Mouse (Mus musculus) heart, embryonic 11.5 days (tissue): ENCODE measurements at regions not wholly inside any gene's neighbourhood (a gene's known extent, or its start where the extent isn't known, plus 50 kb on each side); places are given as distances from the start of the nearest gene placed in this dataset.

Source experiments
- ATAC-seq: fragments of 200-750 bp; cut with Nextera tagmentation; replicated peaks from 2 replicates; pipeline ENCODE4 v1.8.0; 2017; ENCODE audit warnings: moderate library complexity; ENCODE audit not compliant: insufficient number of reproducible peaks, low FRiP score, low TSS enrichment
- H3K27ac ChIP-seq: fragments of 300-500 bp; sonication (generic); 2 replicates; pipeline ENCODE4 v1.5.1; 2014; ENCODE audit warnings: mild to moderate bottlenecking, low read depth, low read length
- H3K27me3 ChIP-seq: fragments of 300-500 bp; sonication (generic); 2 replicates; pipeline ENCODE4 v1.6.1; 2014; ENCODE audit warnings: mild to moderate bottlenecking, low read length, mixed read lengths; ENCODE audit not compliant: control insufficient read depth, insufficient read depth
- H3K36me3 ChIP-seq: fragments of 300-500 bp; sonication (generic); 2 replicates; pipeline ENCODE4 v1.6.1; 2014; ENCODE audit warnings: mild to moderate bottlenecking, low read length, moderate library complexity, mixed read lengths; ENCODE audit not compliant: control insufficient read depth, insufficient read depth
- H3K4me1 ChIP-seq: fragments of 300-500 bp; sonication (generic); 2 replicates; pipeline ENCODE4 v1.6.1; 2014; ENCODE audit warnings: low read length; ENCODE audit not compliant: control insufficient read depth, insufficient read depth
- H3K4me2 ChIP-seq: fragments of 300-500 bp; sonication (generic); 2 replicates; pipeline ENCODE4 v1.6.1; 2014; ENCODE audit warnings: mild to moderate bottlenecking, moderate library complexity
- H3K4me3 ChIP-seq: fragments of 300-500 bp; sonication (generic); 2 replicates; pipeline ENCODE4 v1.5.1; 2014; ENCODE audit warnings: low read depth, low read length
- H3K9ac ChIP-seq: fragments of 300-500 bp; sonication (generic); 2 replicates; pipeline ENCODE4 v1.6.1; 2014; ENCODE audit warnings: mild to moderate bottlenecking, low read depth, low read length, moderate library complexity
- H3K9me3 ChIP-seq: fragments of 300-500 bp; sonication (generic); replicated peaks from 2 replicates; pipeline ENCODE4 v1.6.1; 2016; ENCODE audit warnings: low read length; ENCODE audit not compliant: control insufficient read depth
- WGBS: fragments of 180-500 bp; shearing (Covaris S2); extraction: QIAGEN DNeasy Blood & Tissue Kit; methylation state at CpG from one replicate; pipeline ENCODE4 v1.1.7; 2014; ENCODE audit not compliant: insufficient replicate concordance; 5-methylcytosine and 5-hydroxymethylcytosine counted together

DNA sequence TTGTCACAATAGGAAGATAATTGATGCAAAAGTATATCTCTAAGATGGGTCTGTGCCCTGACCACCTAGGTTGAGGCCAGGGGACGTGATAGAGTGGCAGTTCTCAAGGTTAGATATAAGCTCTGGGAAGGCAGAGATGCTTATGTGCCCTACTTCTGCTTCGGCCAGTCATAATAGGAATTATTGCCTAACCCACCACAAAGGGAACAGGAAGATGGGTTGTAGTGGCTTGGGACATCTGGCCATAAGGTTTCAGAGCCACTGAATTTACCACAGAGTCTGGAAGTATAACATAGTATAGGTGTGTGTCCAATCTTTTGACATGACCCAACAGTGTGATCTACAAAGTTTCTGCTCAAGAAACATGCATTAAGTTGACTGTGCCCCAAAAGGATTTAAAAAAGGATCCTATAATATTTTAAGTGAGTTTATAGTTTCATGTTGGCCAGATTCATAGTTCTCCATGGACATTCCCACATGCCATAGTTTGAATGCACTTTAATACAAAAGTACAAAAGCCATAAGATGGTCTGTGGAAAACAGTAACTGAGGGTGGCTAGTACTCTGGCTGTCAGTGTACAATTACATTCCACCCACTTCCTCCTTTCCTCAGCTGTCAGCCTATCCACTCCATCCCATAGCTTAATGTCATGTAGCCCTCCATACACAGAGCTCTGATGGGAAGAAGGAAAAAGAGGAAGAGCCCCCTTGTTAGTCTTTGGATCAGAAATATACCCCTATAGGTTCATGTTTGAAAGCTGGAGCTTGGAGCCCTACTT, 508.3 kb downstream of the Insc start:
- no peak overlapping the region for H3K4me2 ChIP-seq
- H3K27ac ChIP-seq: no peak overlapping the region
- no peaks in the 10 kb centered on the region for H3K9me3 ChIP-seq
- no peaks in the 10 kb centered on the region for H3K36me3 ChIP-seq
- no peak for ATAC-seq
- no peak overlapping the region for H3K9ac ChIP-seq
- no peaks in the 10 kb centered on the region; the same call in 1 of the 2 replicates for H3K4me1 ChIP-seq
- WGBS: 80% methylated on average over 2 of the region's 2 CpGs
- H3K27me3 ChIP-seq: no peaks in the 10 kb centered on the region
- no peak overlapping the region for H3K4me3 ChIP-seq

DNA sequence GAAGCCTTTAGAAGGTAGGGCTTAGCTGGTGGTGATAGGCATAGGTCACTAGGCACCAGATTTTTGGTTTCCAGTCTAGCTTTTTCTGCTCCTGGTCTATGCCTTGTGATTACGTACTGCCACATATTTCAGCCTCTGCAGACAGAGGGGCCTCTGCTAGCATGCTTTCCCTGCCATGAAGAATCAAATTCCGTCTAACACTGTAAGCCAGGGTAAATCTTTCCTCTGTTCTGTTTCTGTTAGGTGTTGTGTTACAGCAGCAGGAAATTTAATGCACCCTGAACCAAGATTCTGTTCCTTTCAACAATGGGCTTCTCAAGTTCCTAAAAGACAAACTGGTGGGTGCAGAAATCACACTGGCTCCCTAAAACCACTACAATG, 508.9 kb downstream of the Insc start:
- 58% methylated on average over 2 of the region's 2 CpGs for WGBS

DNA sequence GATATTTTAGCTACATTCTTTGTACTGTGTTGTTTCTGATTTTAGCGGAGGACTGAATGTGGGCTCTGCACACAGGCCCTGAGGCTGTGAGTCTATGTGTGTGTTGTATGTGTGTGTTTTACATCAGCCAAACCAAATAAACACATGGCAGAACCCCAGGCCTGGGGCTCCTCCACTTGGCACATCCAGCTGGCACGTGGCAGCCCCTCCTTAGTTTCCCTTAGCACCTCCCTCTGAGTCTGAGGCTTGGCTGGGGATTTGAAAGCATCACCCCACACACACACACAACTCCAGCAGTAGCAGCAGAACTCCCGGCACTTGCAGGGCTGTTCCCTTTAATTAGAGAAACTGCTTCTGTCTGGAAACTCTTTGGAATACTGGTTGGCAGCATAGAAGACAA, 515.1 kb downstream of the Insc start:
- WGBS: 47% methylated on average over 3 of the region's 3 CpGs
- Histone ChIP-seq H3K36me3 (no peaks in the 10 kb centered on the region), H3K9me3 (no peaks in the 10 kb centered on the region), H3K4me2 (no peak overlapping the region), H3K9ac (no peak overlapping the region), H3K4me1 (0 out of 2 replicates have a peak, but pooled peaks cover 2% of the 10 kb centered on the region), H3K27ac (no peak overlapping the region), H3K27me3 (no peaks in the 10 kb centered on the region), H3K4me3 (no peak overlapping the region)
- ATAC-seq: no peak

More for the DNA sequence above, 508.9 kb downstream of the Insc start:
- Histone ChIP-seq H3K27ac (no peak overlapping the region), H3K4me3 (no peak overlapping the region), H3K9me3 (no peaks in the 10 kb centered on the region), H3K4me1 (peaks cover 2% of the 10 kb centered on the region; the same call in 1 of the 2 replicates), H3K36me3 (no peaks in the 10 kb centered on the region), H3K27me3 (no peaks in the 10 kb centered on the region), H3K4me2 (no peak overlapping the region), H3K9ac (no peak overlapping the region)
- ATAC-seq: no peak

DNA sequence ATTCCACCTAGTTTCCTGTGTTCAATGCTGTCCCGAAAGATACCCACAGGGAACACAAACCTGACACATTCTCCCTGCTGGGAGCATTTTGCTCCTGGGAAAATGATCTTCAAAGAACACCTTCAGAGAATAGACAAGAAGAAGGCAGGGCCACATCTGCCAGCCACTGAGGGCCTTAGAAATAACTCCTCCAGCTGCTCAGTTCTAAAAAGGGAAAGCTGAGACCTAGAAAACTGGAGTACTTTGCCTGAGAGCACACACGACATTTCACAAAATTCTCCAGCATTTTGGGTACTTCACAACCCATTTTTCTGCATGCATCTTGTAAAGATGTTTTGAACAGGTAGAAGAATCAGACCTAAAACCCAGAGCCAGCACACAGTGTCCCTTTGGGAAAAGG, 519.6 kb downstream of the Insc start:
- H3K36me3 ChIP-seq: no peaks in the 10 kb centered on the region
- WGBS: 75% methylated on average over 2 of the region's 2 CpGs

DNA sequence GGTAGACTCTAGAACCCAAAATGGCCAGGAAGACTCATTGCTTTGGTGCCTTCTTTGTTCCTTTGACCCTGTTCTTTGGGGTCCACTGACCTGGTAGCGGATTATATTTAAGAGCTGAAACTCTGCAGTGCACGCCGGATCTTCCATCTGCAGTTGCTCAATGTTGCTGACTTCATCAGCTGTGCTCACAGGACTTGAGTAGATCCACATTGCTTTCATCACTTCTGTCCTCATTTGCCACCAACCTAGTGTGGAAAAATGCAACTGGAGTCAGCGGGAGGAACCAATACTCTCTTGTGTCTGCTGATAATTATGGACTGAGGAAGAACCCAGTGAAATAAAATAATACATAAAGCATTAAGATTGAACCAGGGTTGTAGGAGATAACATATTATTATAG, 522.6 kb downstream of the Insc start:
- ATAC-seq: no peak
- Histone ChIP-seq H3K9ac (no peak overlapping the region), H3K4me2 (no peak overlapping the region), H3K4me1 (no peaks in the 10 kb centered on the region), H3K9me3 (no peaks in the 10 kb centered on the region), H3K4me3 (no peak overlapping the region), H3K36me3 (no peaks in the 10 kb centered on the region), H3K27me3 (no peaks in the 10 kb centered on the region), H3K27ac (no peak overlapping the region)
- 75% methylated on average over 4 of the region's 4 CpGs for WGBS

More for the DNA sequence above, 519.6 kb downstream of the Insc start:
- Histone ChIP-seq H3K9me3 (no peaks in the 10 kb centered on the region), H3K27me3 (no peaks in the 10 kb centered on the region), H3K4me1 (no peaks in the 10 kb centered on the region), H3K4me3 (no peak overlapping the region), H3K4me2 (no peak overlapping the region), H3K9ac (no peak overlapping the region), H3K27ac (no peak overlapping the region)
- no peak for ATAC-seq

DNA sequence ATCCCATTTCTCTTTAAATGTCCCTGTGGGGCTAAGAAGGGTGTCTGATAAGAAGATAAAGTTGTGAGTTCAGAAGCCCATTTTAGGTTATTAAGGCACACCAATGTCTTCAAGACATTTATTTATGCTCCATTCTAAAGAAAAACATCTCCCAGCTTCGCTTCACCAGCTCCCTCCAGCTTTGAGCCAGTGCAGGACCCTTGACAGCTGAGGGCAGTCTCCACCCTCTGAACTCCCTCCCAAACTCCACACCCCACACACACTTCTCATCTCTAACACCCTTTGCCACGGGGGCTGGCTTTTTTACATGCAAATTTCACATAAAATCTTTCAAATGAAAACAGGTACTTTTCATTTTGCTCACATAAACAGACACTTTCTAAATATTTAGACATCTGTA, 527.3 kb downstream of the Insc start:
- H3K27me3 ChIP-seq: no peaks in the 10 kb centered on the region
- H3K4me2 ChIP-seq: no peak overlapping the region
- H3K9ac ChIP-seq: no peak overlapping the region
- H3K36me3 ChIP-seq: no peaks in the 10 kb centered on the region
- no peak overlapping the region for H3K27ac ChIP-seq
- no peaks in the 10 kb centered on the region for H3K4me1 ChIP-seq
- WGBS: 23% methylated on average over 2 of the region's 2 CpGs
- no peaks in the 10 kb centered on the region for H3K9me3 ChIP-seq
- ATAC-seq: no peak
- no peak overlapping the region for H3K4me3 ChIP-seq

DNA sequence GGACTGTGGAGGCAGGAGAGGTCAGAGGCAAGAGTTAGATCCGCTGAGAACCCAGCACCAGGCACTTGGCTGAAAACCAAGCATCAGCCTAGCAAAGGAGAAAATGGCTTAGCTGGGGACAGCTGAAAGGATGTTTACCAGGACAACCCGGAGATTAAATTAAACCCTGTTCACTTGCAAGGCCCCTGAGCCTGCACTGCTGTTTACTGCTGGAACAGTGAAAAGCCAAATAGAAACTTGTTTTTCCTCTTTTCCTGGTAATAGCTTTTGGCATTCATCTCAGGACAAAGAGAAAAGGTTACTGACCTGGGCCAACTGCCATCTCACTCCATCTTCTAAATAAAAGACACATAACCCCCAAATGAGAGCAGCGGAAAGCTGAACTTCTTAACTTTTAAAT, 531.3 kb downstream of the Insc start:
- Histone ChIP-seq H3K4me3 (no peak overlapping the region), H3K9ac (no peak overlapping the region), H3K4me1 (no peaks in the 10 kb centered on the region), H3K27me3 (no peaks in the 10 kb centered on the region), H3K36me3 (no peaks in the 10 kb centered on the region), H3K4me2 (no peak overlapping the region), H3K27ac (no peak overlapping the region), H3K9me3 (no peaks in the 10 kb centered on the region)
- WGBS: 67% methylated on average over 3 of the region's 3 CpGs
- no peak for ATAC-seq

DNA sequence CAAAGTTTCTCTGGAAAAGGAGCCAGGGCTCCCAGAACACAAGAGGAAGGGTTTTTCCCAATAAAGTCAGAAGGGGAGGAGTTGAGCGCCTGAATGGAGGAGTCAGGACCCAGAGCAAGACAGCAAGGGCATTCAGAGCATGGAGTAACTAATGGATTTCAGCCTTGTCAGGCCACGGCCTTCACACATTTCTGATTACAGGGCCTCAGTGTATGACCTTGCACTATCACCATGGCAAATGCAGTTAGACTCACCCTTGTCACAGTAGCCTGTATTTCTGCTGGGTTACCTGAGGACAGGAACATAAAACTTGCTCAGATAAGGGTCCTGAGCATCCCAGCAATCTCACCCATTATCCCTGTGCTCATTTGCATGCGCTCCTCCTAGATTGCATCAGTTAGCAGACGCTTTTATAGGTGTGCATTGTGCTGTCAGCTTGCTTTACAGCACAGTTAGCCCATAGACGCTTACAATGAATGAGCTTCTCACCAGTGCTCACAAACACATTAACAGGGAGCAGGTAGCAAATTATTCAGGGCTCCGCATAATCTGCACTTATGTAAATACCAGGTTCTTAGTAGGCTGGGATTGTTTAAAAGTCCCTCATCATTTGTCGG, 547.4 kb downstream of the Insc start:
- Histone ChIP-seq H3K27ac (no peak overlapping the region), H3K9me3 (no peaks in the 10 kb centered on the region), H3K4me2 (no peak overlapping the region), H3K9ac (no peak overlapping the region), H3K36me3 (no peaks in the 10 kb centered on the region), H3K4me1 (peaks cover 4% of the 10 kb centered on the region), H3K27me3 (no peaks in the 10 kb centered on the region), H3K4me3 (no peak overlapping the region)
- WGBS: 65% methylated on average over 7 of the region's 7 CpGs
- ATAC-seq: no peak
